Mouse (Mus musculus): Measurements from ENCODE around the gene Gna12.

The Gna12 gene

DNA sequence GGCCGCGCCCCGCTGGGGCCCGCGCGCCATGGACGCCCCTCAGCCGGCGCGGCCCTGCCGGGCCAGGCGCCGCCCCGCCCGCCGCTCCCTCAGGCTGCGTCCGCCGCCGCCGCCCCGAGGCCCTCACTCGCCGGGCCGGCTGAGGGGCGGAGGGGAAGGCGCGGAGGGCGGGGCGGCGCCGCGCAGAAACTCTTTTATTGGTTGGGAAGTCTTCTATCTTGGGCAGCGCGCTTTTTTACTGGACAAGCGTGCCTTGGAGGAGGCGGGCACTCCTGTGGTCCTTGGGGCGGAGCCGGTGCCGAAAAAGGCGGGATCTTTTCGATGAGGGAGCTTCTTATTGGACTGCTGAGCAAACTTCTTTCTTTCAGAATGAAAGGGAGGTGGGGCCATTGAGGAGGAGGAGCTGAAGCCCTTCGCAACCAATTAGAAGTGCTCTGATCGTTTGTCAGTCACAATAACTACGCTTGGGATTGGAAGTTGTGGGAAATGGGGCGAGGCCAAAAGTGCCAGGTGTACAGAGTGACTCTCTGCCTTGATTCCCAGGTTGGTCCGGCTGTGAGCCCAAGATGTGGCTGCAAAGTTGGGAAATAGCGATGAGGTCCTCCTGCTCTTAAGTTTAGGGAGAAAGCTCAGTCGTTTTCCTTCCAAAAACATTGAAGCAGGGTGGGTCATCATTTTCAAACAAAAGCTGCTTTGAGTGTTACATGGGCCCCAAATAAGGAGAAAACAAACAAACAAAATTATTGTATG, at the start of gene Gna12:
Gene Gna12, minus strand, starts transcription at position 118 of the 750 bp plus-strand sequence.
- peak; percentile 100 for DNase-seq (ENCODE audit: low read depth, low spot score)

DNA sequence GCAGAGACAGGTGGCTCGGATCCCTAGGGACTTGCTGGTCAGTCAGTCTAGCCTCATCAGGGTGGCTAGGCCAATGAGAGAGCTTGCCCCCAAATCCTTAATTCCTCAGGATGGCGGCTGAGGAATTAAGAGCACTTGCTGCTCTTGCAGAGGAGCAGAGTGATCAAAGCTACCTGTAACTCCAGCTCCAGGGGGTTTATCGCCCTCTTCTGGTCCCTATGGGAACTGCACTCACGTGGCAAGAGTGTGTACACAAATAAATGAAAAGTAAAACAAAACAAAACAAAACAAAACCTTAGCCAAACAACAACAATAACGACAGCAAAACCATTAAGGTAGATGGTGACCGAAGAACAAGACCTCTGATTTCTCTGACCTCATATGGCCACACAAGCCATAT, 48.4 kb upstream of the Gna12 start:
- DNase-seq (ENCODE audit: low read depth, low spot score): no peak

DNA sequence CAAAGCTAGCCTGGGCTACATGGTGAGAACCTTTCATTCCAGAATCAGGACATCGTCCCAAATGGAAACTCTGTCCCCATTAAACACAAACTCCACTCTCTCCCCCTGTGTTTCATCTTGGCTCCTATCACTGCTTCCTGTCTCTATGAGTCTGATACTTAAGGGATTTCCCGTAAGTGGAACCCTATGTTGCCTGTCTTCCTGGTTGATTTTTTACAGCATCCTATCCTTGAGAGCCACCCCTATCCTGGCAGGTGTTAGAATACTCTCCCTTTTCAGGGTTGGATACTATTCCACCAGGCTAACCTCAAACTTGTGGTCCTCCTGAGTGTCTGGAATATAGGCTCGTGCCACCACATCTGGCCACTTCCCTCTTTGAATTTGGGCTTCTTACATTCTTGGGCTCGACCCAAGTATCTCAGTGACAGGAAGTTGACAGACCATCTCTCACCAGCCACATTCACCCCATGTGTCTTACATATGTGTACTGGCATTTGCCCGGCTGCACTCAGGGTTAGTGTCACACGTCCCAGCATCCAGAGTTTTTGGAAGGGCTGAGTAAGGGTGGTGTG, 43.6 kb upstream of the Gna12 start:
- no peak for DNase-seq (ENCODE audit: low read depth, low spot score)

DNA sequence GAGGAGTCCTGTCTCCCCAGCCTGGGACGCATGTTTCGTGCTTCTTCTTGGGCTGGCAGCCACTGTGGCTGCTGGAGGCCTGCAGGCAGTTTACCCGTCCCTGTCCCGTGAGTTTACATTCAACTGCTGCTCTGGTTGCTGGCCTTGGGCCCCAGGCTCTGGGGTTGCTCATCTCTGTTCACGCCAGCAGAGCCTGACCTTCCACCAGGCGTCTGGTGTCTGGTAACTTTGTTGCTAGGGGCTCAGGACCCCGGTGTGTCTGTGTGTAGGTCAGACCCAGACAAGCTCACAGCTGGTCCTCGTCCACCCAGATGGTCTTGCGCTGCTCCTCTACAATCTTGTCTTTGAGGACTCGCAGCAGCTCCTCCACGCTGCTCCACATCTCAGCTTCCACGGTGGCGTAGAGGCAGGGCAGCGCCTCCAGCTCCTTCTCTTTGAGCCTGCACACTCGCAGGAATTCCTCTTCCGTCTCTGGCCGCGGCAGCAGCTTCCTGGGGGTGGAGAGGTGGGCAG, 42.9 kb upstream of the Gna12 start:
- no peak for DNase-seq (ENCODE audit: low read depth, low spot score)

DNA sequence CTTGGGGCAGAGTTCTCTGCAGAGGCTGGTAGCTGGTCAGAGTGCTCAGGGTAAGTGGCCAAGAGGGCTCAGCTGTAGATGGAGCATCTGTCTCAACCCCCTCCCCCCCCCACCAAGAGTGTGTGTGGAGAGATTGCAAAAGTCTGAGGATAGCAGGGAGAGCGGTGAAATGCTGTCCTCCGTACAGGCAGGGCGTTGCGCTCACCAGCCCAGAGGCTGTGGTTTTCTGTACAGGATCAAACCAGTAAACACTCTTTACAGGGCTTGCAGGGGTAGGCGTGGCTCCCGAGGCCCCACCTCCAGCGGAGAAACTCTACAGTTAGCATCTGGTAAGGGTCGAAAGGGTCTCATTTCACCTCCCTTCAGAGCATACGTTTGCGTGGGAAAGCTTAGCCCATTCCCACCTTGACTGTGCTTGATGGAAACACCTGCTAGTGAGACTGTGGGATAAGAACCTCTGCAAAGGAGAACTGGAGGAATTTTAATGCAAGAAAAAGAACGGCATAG, 42.4 kb upstream of the Gna12 start:
- no peak for DNase-seq (ENCODE audit: low read depth, low spot score)

DNA sequence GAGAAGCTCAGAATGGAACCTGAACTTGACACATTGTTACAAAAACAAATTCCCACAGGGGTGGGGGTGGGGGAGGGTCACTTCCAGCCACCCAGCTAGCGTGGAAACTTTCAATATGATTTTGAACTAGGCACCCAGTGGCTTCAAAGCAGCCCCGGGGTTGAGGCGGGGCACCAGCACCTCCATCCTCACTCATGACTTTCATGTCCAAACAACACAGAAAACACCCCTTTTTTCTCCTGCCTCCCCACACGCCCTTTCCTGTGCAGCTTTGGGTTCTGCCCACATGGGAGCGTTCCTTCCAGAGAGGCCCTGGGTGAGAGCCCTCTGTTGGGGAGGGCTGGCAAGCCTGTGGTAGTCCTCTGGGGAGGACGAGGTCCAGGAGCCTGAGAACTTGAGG, 41.0 kb upstream of the Gna12 start:
- DNase-seq (ENCODE audit: low read depth, low spot score): no peak

DNA sequence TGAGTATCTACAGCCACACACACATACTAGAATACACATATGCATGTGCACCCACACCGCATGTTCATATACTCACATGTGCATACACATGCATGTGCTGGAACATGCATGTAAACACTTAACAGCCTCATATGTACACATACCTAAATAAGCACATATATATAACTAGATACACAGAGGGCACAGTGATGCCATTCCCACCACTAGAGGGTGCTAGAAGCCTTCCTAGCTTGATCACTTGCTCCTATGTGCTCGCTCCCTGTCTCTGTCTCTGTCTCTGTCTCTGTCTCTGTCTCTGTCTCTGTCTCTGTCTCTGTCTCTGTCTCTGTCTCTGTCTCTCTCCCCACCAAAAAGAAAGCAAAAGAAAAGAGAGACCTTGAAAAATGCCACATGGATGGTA, 38.8 kb upstream of the Gna12 start:
- no peak for DNase-seq (ENCODE audit: low read depth, low spot score)

DNA sequence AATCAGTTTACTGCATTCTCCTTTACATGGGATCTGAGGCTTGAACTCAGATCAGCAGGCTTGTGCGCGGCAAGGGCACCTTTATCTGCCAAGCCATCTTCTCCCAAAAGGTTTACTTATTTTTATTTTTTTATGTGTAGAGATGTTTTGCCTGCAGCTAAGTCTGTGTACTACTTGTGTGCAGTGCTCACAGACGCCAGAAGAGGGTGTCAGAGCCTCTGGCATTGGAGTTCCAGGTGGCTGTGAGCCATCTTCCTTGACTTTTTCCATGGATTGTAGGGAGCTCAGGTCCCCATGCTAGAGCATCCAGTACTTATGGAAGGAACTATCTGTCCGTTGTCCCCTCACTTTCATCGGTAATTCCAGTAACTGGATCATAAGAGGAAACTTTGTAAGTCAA, 29.5 kb upstream of the Gna12 start:
- no peak for DNase-seq (ENCODE audit: low read depth, low spot score)

DNA sequence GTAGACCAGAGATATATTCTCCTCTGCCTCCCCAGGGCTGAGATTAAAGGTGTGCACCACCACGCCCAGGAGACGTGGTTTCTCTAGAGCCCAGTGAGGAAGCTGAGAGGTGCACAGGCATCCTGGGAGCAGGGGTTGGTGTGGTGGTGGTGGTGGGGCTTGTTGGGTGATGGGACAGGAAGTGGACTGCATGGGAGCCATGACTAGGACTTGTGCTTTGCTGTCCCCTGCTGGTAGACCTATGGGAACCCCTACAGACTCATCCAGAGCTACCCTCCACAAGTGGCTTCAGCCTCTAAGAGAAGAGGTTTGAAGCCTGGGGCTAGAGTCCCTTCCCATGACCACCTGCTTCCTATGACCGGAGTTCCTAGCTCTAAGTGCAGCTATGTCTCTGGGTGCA, 28.1 kb upstream of the Gna12 start:
- no peak for DNase-seq (ENCODE audit: low read depth, low spot score)

DNA sequence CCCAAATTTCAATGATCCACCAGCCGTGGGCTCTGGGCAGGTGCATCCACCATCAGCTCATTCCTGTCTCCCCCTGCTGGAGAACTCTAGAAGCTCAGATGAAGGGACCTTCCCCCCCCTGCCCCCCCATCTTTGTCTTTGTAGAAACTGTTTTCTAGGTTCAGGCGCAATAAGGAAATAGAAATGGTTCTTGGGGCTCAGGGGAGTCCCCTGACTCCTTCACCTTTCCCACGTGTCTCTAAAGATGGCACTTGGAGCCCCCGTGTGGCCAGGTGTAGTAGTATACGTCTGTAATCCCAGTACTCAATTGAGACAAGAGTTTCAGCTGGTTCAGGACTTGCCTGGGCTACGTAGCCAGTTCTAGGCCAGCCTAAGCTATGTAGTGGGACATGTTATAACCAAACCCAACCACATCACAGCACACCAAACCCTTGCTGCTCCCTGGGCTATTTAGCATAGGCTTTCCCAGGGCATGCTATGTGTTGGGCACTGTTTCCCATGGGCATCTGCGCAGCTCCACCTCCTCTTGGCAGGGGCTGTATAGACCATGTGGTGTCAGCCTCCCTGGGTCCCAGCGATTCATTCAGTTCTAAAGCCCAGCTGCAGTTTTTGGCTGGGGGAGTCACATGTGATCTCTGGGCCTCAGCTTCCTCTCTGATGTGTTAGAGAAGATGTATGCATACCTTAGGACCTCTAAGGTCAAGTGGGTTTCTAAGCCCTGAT, 27.4 kb upstream of the Gna12 start:
- no peak for DNase-seq (ENCODE audit: low read depth, low spot score)

DNA sequence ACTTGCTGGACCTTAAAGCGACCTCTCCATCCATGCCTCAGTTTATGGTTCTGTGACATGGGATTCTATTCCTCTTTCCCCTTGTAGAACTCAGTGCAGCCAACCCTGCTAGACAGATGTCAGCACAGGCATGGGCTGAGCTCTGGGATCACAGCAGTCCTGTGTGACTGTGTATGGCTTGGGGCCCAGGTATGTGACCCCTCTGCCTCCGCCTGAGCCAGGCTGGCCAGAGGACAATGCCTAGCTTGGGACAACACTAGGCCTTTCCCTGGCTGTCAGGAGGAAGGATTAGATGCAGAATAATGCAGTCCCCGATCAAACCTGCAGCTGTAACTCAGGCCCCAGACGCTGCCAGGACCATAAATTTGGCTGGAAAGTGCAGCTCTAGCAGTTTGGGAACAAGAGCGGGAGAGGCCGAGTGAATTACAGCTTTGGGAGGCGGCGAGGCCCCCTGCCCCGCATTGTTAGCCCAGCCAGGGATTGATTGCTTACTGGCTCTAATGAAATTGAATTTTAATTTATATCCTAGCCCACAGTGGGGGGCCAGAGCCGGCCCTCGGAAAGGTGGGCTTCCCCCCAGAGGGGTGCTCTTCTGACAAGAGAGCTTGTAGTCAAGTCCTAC, 25.8 kb upstream of the Gna12 start:
- DNase-seq (ENCODE audit: low read depth, low spot score): no peak

DNA sequence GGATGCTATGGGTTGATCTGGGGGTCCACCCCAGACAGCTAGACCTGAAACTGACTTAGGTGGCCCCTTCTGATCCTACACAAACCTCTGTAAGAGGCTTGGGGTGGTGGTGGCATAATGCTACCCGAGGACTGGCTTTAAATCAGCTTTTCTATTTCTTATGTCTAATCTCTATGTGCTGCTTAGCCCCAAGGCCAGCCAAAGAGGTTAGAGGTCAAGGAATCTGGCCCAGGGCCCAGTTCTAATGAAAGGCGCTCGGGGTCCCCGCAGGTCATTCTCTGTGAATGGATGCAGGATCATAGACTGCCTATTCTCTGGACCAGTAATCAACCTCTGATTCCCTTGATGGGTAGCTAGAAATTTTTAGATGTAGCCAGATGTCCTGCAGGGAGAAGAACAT, 24.5 kb upstream of the Gna12 start:
- no peak for DNase-seq (ENCODE audit: low read depth, low spot score)

DNA sequence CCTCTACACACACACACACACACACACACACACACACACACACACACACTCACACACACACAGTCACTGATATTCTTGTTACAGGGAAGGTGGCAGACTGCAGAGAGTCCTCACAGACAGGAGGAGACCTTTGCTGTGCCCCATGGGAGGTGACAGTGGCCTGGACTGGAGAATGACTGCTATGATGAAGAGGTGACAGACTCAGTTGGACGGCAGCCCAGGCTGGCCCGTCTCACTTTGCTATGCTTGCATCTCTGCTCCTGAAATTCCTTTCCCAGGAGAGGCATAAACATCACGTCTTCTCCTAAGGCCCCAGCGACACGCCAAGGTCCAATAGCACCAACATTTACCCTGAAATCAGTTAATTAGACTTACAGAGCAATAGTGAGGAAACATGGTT, 23.5 kb upstream of the Gna12 start:
- DNase-seq (ENCODE audit: low read depth, low spot score): no peak

DNA sequence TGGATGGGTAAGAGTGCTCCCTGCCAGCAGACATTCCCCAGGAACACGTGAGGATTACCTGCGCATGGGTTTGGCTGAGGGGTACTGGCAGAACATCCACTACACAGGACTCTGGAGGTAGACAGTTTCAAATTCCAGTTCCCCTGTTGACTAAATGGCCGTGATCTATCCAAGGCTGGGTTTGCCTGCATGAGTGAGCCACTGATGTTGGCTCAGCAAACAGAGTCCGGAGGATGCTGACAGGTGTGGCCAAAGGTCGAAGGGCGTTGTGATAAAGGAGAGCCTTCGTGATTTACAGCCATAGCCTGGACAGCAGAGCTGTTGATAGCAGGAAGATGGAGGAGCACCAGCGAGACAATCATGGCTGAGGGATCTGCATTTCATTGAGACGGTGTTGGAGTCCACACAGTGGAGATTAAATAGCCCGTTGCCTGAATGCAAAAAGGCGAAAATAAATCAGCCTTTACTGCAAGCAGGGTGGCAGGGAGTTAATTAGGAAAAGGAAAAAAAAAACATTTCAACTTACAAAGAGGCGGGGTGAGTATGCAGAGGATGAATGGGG, 22.3 kb upstream of the Gna12 start:
- no peak for DNase-seq (ENCODE audit: low read depth, low spot score)

DNA sequence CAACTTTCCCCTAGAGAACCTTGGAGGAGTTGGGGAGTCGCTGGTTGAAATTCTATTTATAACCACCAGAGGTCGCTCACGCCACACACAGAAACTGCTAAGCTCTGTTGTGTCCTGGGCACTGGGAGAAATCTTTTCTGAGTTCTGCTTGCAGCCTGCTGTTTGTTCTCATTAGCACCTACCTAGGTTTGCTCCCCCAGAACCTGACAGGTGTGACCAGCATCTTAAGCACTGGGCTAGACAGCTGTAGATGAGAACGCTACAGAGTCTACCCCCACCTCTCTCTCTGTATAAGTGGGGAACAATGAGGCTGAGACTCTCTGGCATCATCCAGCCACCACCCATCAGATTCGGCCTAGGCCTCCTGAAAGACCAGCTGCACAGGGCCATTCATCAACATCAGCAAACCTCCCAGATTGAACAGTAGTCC, 17.1 kb upstream of the Gna12 start:
- no peak for DNase-seq (ENCODE audit: low read depth, low spot score)

DNA sequence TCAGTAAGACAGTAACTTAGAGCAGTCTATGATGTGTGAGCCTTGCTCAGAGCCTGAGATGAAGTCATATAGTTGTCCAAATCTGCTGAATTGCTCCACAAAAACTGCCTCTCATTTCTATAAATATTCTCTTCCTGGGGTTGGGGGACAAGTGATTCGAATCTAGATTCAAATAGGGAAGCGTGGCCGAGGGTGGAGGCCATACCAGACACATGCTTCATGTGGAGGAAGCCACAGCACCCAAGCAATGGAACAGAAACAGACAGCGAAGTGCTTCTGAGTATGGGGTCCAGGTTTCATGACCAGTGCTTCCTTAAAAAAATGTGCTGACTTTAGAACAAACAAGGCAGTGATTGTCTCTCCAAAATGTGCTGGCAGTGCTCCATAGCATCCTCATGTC, 11.7 kb upstream of the Gna12 start:
- DNase-seq (ENCODE audit: low read depth, low spot score): no peak

DNA sequence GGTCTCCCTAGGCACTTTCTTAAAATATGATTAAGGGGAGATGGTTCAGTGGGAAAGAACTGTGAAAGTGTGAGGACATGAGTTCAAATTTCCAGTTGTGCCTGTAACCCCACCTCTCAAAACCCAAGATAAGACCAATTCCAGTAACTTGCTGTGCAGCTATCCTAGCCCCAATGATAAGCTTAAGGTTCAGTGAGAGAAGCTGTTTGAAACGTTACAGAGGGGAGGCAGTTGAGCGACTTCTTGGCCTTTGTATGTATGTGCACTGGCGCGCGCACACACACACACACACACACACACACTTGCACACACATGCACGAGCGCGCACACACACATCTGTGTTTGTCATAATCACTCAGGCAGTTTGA, 817 bp upstream of the Gna12 start:
- DNase-seq (ENCODE audit: low read depth, low spot score): no peak

DNA sequence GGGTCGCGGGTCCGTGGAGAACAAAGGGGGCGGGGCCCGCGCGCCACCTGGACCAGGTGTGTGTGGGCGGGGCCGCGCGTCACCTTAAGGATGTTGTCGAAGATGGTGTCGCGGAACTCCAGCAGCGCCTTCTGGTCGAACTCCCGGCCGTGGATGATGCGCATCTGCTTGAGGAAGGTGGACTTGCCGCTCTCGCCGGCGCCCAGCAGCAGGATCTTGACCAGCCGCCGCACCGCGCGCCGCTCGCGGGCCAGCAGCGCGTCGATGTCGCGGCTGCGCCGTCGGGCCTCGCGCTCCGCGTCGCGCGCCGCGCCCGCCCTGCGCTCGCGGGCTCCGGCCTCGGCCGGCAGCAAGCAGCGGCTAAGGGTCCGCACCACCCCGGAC, 328 bp downstream of the Gna12 start:
- DNase-seq (ENCODE audit: low read depth, low spot score): no peak

DNA sequence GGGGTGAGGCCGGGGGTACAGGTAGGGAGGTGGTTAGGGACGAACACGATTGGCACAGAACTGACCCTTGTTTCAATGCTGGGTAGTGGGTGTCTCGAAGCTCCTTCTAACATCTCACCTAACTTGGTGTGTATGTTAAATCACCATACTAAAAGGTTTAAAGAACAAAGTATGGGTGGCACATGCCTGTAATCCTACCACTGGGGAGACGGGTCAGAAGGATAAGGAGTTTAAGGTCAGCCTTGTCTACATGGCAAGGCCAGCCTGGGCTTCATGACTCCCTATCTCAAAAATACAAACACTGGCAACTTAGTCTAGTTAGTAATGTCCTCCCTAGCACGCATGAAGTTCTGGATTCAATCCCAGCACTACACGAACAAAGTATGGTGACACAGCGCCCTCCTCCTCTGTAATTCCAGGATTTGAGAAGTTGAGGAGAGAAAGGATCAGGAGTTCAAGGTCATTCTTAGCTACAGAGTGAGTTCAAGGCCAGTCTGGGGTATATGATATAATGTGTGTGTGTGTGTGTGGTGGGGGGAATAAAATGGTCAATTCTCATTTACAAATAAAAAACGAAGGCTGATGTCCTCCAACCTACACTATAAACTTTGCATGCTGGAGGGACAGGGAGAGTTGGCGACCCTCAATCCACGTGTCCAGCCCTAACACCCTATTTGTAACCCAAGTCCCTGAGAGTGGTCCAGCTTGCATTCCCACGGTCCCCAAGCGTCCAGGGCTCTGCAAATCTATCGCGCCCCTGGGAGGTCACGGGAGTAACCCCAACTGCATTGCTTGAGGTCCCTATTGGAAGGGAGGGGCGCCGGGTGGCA, 935 bp downstream of the Gna12 start:
- no peak for DNase-seq (ENCODE audit: low read depth, low spot score)

DNA sequence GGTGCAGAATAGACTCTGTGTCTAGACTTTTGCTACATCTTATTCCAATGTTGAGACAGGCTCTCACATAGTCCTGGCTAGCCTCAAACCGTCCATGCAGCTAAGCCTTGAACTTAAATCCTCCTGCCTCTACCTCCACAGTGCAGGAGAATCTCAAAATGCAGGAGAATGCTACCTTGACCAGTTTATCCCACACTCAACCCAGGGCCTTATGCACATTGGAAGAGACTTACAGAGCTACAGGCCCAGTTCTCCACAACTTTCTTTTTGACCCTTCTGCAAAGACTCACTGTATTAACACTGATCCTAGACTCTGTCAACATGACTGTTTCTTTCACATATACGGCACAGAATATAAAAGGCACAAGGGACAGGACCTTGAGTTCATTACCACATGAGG, 1.9 kb downstream of the Gna12 start:
- DNase-seq (ENCODE audit: low read depth, low spot score): no peak

DNA sequence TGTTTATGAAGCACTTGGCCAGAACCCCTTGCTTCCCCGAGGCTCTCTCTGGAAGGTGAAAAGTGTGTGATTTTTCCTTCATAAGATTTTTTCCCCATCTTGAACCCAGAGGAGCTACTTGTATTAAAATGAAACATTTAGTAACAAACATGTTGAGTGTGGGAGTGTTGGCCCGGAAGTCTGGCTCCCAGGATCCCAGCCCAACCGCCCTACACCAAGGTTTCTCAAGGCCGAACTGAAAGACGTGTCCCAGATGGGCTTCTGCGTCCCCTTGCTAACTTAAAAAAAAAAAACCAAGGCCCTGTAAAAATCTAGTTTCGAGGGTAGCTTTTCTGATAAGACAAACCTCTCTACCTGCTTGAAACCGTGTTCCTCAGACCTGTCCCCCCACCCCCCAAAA, 2.3 kb downstream of the Gna12 start:
- no peak for DNase-seq (ENCODE audit: low read depth, low spot score)

Data from telencephalon, adult 2 months (tissue).